Mouse (Mus musculus): ENCODE results near the gene Pfkfb3. TPM values are rescaled to one million over a fixed set of nuclear protein-coding genes. Genes with fewer than 3 reads are reported as not detected.

The Pfkfb3 gene
- 9.1 and 24.3 TPM in 2 replicates for polyA plus RNA-seq (2011; ENCODE audit: insufficient read depth, insufficient read length, low replicate concordance, missing spikeins)

- WGBS: 2% methylated on average over 67 of the region's 67 CpGs
- H3K4me1 ChIP-seq (ENCODE audit: control insufficient read depth, insufficient read depth, low read length): peaks cover 2% of the 10 kb centered on the region
These were observed at the start of gene Pfkfb3 for GRCm38 (mm10) chr2:11553471-11554400. Gene Pfkfb3 (minus strand): TSS chr2:11554077.

GRCm38 (mm10) chr2:11602506-11603489 is 48.9 kb upstream of the Pfkfb3 start:
- peak; percentile 80; the same call in 1 of the 2 replicates for TF ChIP-seq POLR2A (IDR thresholded peaks at IDR 0.05; ENCODE audit: borderline replicate concordance, control insufficient read depth, low read depth, low read length)
- peak; percentile 100 for TF ChIP-seq CTCF (IDR thresholded peaks at IDR 0.05; ENCODE audit: control insufficient read depth, insufficient read depth, low read length)
- under 1% methylated on average over 78 of the region's 78 CpGs for WGBS
- peak overlapping the region; percentile 65 for H3K27ac ChIP-seq (ENCODE audit: control insufficient read depth, insufficient read depth, low read depth, low read length, poor library complexity)
- peak overlapping the region; percentile 82 for H3K4me3 ChIP-seq (replicated peaks; ENCODE audit: control insufficient read depth, low read depth, low read length)
- H3K4me1 ChIP-seq (ENCODE audit: control insufficient read depth, insufficient read depth, low read length): no peaks in the 10 kb centered on the region; the same call in 1 of the 2 replicates

More at GRCm38 (mm10) chr2:11553471-11554400, at the start of gene Pfkfb3:
- TF ChIP-seq CTCF (IDR thresholded peaks at IDR 0.05; ENCODE audit: control insufficient read depth, insufficient read depth, low read length): no peak
- TF ChIP-seq POLR2A (IDR thresholded peaks at IDR 0.05; ENCODE audit: borderline replicate concordance, control insufficient read depth, low read depth, low read length): peak; percentile 86
- Histone ChIP-seq H3K27ac (ENCODE audit: control insufficient read depth, insufficient read depth, low read depth, low read length, poor library complexity) (peak within 1 kb of the TSS; percentile 96), H3K4me3 (replicated peaks; ENCODE audit: control insufficient read depth, low read depth, low read length) (peak within 1 kb of the TSS; percentile 93)

DNA sequence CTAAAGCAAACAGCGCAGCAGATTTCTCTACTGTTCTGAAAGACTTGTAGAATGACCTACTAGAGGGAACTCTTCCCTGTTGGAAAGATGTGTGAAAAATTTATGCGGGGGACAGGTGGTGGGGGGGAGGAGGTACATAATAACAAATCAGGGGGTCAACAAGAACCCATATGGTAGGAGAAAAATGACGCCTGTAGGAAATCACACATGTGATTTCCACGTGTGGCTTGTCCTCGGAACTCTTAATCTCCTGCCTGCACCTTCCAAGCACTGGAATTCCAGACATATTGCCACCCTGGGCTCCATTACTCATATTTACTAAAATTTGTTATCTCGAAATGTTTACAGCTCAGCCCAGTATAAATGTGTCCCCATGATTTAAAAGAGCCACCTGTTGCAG is 47.9 kb upstream of the Pfkfb3 start:
- 85% methylated on average over 6 of the region's 6 CpGs for WGBS
- TF ChIP-seq CTCF (IDR thresholded peaks at IDR 0.05; ENCODE audit: control insufficient read depth, insufficient read depth, low read length) (no peak), POLR2A (IDR thresholded peaks at IDR 0.05; ENCODE audit: borderline replicate concordance, control insufficient read depth, low read depth, low read length) (no peak)

GRCm38 (mm10) chr2:11597906-11598305 is 44.0 kb upstream of the Pfkfb3 start:
- no peak overlapping the region for H3K27ac ChIP-seq (ENCODE audit: control insufficient read depth, insufficient read depth, low read depth, low read length, poor library complexity)
- no peak overlapping the region for H3K4me3 ChIP-seq (replicated peaks; ENCODE audit: control insufficient read depth, low read depth, low read length)
- H3K4me1 ChIP-seq (ENCODE audit: control insufficient read depth, insufficient read depth, low read length): no peaks in the 10 kb centered on the region; the same call in 1 of the 2 replicates
- TF ChIP-seq CTCF (IDR thresholded peaks at IDR 0.05; ENCODE audit: control insufficient read depth, insufficient read depth, low read length) (no peak), POLR2A (IDR thresholded peaks at IDR 0.05; ENCODE audit: borderline replicate concordance, control insufficient read depth, low read depth, low read length) (no peak)
- 92% methylated on average over 7 of the region's 7 CpGs for WGBS

More for the DNA sequence above, 47.9 kb upstream of the Pfkfb3 start:
- Histone ChIP-seq H3K4me1 (ENCODE audit: control insufficient read depth, insufficient read depth, low read length) (no peaks in the 10 kb centered on the region; the same call in 1 of the 2 replicates), H3K4me3 (replicated peaks; ENCODE audit: control insufficient read depth, low read depth, low read length) (no peak overlapping the region), H3K27ac (ENCODE audit: control insufficient read depth, insufficient read depth, low read depth, low read length, poor library complexity) (no peak overlapping the region)

DNA sequence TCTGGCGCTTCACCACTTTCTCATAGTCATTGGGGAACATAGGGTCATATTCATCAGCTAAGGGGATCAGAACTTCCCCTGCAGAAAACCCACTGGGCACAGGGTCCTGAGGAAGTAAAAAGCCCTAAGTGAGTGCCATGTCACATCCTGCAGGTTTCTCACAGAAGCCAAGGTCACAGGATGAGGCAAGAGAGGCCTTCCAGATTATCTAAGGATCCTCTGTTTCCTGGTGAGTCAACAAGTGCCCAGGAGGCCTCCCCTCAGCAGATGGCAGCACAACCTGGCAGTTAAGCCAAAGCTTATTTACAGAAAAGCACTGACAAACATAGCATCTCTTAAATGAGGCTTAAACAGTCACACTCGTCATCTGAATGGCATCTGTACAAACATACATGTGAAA is 42.8 kb upstream of the Pfkfb3 start:
- no peak overlapping the region for H3K27ac ChIP-seq (ENCODE audit: control insufficient read depth, insufficient read depth, low read depth, low read length, poor library complexity)
- H3K4me3 ChIP-seq (replicated peaks; ENCODE audit: control insufficient read depth, low read depth, low read length): no peak overlapping the region
- TF ChIP-seq POLR2A (IDR thresholded peaks at IDR 0.05; ENCODE audit: borderline replicate concordance, control insufficient read depth, low read depth, low read length): no peak
- TF ChIP-seq CTCF (IDR thresholded peaks at IDR 0.05; ENCODE audit: control insufficient read depth, insufficient read depth, low read length): no peak
- H3K4me1 ChIP-seq (ENCODE audit: control insufficient read depth, insufficient read depth, low read length): no peaks in the 10 kb centered on the region; the same call in 1 of the 2 replicates
- WGBS: 67% methylated on average over 2 of the region's 2 CpGs

GRCm38 (mm10) chr2:11587996-11588395 is 34.1 kb upstream of the Pfkfb3 start:
- no peak overlapping the region for H3K27ac ChIP-seq (ENCODE audit: control insufficient read depth, insufficient read depth, low read depth, low read length, poor library complexity)
- TF ChIP-seq POLR2A (IDR thresholded peaks at IDR 0.05; ENCODE audit: borderline replicate concordance, control insufficient read depth, low read depth, low read length) (no peak), CTCF (IDR thresholded peaks at IDR 0.05; ENCODE audit: control insufficient read depth, insufficient read depth, low read length) (no peak)
- WGBS: 53% methylated on average over 4 of the region's 4 CpGs

GRCm38 (mm10) chr2:11579399-11579798 is 25.5 kb upstream of the Pfkfb3 start:
- Histone ChIP-seq H3K4me3 (replicated peaks; ENCODE audit: control insufficient read depth, low read depth, low read length) (no peak overlapping the region), H3K4me1 (ENCODE audit: control insufficient read depth, insufficient read depth, low read length) (no peaks in the 10 kb centered on the region; the same call in 1 of the 2 replicates), H3K27ac (ENCODE audit: control insufficient read depth, insufficient read depth, low read depth, low read length, poor library complexity) (no peak overlapping the region)
- WGBS: 87% methylated on average over 4 of the region's 4 CpGs
- no peak for TF ChIP-seq POLR2A (IDR thresholded peaks at IDR 0.05; ENCODE audit: borderline replicate concordance, control insufficient read depth, low read depth, low read length)
- no peak for TF ChIP-seq CTCF (IDR thresholded peaks at IDR 0.05; ENCODE audit: control insufficient read depth, insufficient read depth, low read length)

More at GRCm38 (mm10) chr2:11587996-11588395, 34.1 kb upstream of the Pfkfb3 start:
- Histone ChIP-seq H3K4me3 (replicated peaks; ENCODE audit: control insufficient read depth, low read depth, low read length) (no peak overlapping the region), H3K4me1 (ENCODE audit: control insufficient read depth, insufficient read depth, low read length) (peaks cover 1% of the 10 kb centered on the region; the same call in 1 of the 2 replicates)

Measured in bone marrow, adult 2 months (tissue).